Mouse (Mus musculus): Measurements from ENCODE around the gene Adk.

DNA sequence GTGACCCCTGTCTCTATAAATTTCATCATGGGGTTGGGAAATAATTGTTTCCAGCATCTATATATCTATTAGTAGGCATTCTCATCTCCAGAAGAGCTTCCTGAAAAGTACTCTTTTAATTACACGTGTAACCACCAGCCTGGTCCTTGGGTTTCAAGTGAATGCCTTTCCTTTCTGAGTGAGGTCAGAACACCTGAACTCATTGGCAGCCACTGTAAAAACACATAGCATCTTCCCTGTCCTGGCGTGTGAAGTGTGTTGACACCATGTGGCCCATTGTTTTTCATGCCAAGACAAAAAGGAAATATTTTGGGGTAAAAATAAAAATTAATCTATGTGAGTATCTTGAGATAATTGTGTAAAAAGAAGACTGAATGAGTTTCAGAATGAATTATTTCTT lies 316.2 kb downstream of the Adk start:
- TF ChIP-seq EP300 (IDR thresholded peaks at IDR 0.05; ENCODE audit: low read depth) = no peak
- no peak for TF ChIP-seq CTCF (IDR thresholded peaks at IDR 0.05; ENCODE audit: low read depth)

Measured in heart, postnatal 0 days (tissue).